Mouse (Mus musculus) embryonic facial prominence, embryonic 13.5 days (tissue): Measurements from ENCODE around the gene Mfsd11. TPM values are rescaled to one million over a fixed set of nuclear protein-coding genes. Genes with fewer than 3 reads are reported as not detected.

ENCODE experiments used
- ATAC-seq: fragments of 200-750 bp; cut with Nextera tagmentation; 2 replicates; pipeline ENCODE4 v1.8.0; 2017; ENCODE audit warnings: low read depth; ENCODE audit not compliant: insufficient number of reproducible peaks, insufficient read depth, low FRiP score, low TSS enrichment
- H3K27ac ChIP-seq: fragments of 300-500 bp; sonication (generic); 2 replicates; pipeline ENCODE4 v1.5.1; 2015; ENCODE audit warnings: moderate library complexity, mild to moderate bottlenecking, inconsistent platforms
- H3K27me3 ChIP-seq: fragments of 300-500 bp; sonication (generic); 2 replicates; pipeline ENCODE4 v1.6.1; 2015; ENCODE audit warnings: mild to moderate bottlenecking, inconsistent platforms
- H3K36me3 ChIP-seq: fragments of 300-500 bp; sonication (generic); 2 replicates; pipeline ENCODE4 v1.6.1; 2015; ENCODE audit warnings: mild to moderate bottlenecking, inconsistent platforms
- H3K4me1 ChIP-seq: fragments of 300-500 bp; sonication (generic); 2 replicates; pipeline ENCODE4 v1.6.1; 2015; ENCODE audit warnings: inconsistent platforms
- H3K4me2 ChIP-seq: fragments of 300-500 bp; sonication (generic); 2 replicates; pipeline ENCODE4 v1.6.1; 2015; ENCODE audit warnings: moderate library complexity, mild to moderate bottlenecking, inconsistent platforms
- H3K4me3 ChIP-seq: fragments of 300-500 bp; sonication (generic); 2 replicates; pipeline ENCODE4 v1.5.1; 2015; ENCODE audit warnings: mild to moderate bottlenecking, inconsistent platforms
- H3K9ac ChIP-seq: fragments of 300-500 bp; sonication (generic); 2 replicates; pipeline ENCODE4 v1.6.1; 2015; ENCODE audit warnings: mild to moderate bottlenecking, inconsistent platforms
- H3K9me3 ChIP-seq: fragments of 300-500 bp; sonication (generic); 2 replicates; pipeline ENCODE4 v1.6.1; 2016; ENCODE audit warnings: inconsistent platforms
- WGBS: fragments of 180-500 bp; shearing (Covaris S2); methylation state at CpG from one replicate; pipeline ENCODE4 v1.1.7; 2015; ENCODE audit warnings: mixed read lengths; 5-methylcytosine and 5-hydroxymethylcytosine counted together
- polyA plus RNA-seq: library from polyadenylated mRNA; unstranded; fragments of >200 nt; fragmentation: Nextera tagmentation; extraction: Ambion mirVana; gene quantifications from 2 replicates; pipeline ENCODE4 v1.2.1, GENCODE M21; 2015

The Mfsd11 gene
- polyA plus RNA-seq, 1 experiment from 2014 or later = 45.6 TPM

GRCm38 (mm10) chr11:116850833-116851477, 1.3 kb upstream of the Mfsd11 start:
- no peaks in the 10 kb centered on the region for H3K9me3 ChIP-seq
- no peaks in the 10 kb centered on the region for H3K27me3 ChIP-seq
- peak overlapping the region; percentile 96 for H3K4me3 ChIP-seq
- H3K27ac ChIP-seq = no peak overlapping the region
- peak overlapping the region; percentile 99 for H3K9ac ChIP-seq
- WGBS = 27% methylated on average over 6 of the region's 6 CpGs
- H3K4me1 ChIP-seq = peaks cover 41% of the 10 kb centered on the region
- H3K36me3 ChIP-seq = peaks cover 40% of the 10 kb centered on the region
- no peak for ATAC-seq
- H3K4me2 ChIP-seq = peak overlapping the region; percentile 66

- ATAC-seq = no peak
- Histone ChIP-seq H3K9ac (peak overlapping the region; percentile 99), H3K27ac (peak overlapping the region; percentile 99), H3K4me3 (peak overlapping the region; percentile 96), H3K27me3 (no peaks in the 10 kb centered on the region), H3K4me2 (peak overlapping the region; percentile 66), H3K36me3 (peaks cover 43% of the 10 kb centered on the region), H3K4me1 (peaks cover 33% of the 10 kb centered on the region), H3K9me3 (no peaks in the 10 kb centered on the region)
- under 1% methylated on average over 29 of the region's 29 CpGs for WGBS
Observed at GRCm38 (mm10) chr11:116851576-116852290, 507 bp upstream of the Mfsd11 start.

DNA sequence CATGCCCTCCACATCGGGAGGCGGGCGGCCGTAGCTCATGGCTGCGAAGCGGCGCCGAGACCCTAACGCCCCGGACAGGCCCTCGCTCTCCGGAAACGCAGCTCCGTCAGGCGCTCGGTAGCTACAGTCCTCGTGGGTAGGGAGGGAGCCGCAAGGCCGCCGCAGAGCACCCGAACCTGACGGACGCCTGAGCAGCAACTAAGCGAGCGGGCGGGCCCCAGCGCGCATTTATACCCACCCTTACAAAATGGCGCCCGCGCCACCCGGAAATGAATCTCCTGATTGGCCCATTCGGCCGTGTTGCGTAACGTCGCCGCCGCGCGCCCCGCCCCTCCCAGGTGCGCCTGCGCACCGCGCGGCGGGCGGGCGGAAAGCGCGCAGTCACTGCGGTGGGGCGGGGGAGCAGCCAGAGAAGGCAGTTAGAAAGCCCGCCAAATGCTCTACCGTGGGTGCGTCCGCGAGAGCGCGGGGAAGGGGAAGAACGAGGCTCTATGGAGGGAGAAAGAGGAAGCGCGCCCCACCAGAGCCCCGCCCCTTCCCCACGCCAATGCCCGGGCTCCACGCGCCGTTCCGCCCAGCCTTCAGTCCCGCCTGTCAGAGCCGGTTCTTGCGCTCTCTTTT, 761 bp downstream of the Mfsd11 start, which contains the start of gene Srsf2:
TSS of gene Srsf2 (minus strand) at position 204 of the 621 bp plus-strand sequence.
- Histone ChIP-seq H3K27me3 (no peaks in the 10 kb centered on the region), H3K9ac (peak within 1 kb of the TSS; percentile 99), H3K9me3 (no peaks in the 10 kb centered on the region), H3K4me1 (peaks cover 29% of the 10 kb centered on the region), H3K4me2 (peak within 1 kb of the TSS; percentile 66), H3K27ac (peak within 1 kb of the TSS; percentile 99), H3K36me3 (peaks cover 38% of the 10 kb centered on the region), H3K4me3 (peak within 1 kb of the TSS; percentile 96)
- ATAC-seq = peak; percentile 87
- WGBS = under 1% methylated on average over 74 of the region's 74 CpGs

GRCm38 (mm10) chr11:116853512-116853928, 1.3 kb downstream of the Mfsd11 start:
- Histone ChIP-seq H3K4me2 (peak overlapping the region; percentile 66), H3K9me3 (no peaks in the 10 kb centered on the region), H3K27me3 (no peaks in the 10 kb centered on the region), H3K4me1 (peaks cover 27% of the 10 kb centered on the region), H3K27ac (peak overlapping the region; percentile 99), H3K36me3 (peaks cover 34% of the 10 kb centered on the region), H3K4me3 (peak overlapping the region; percentile 96), H3K9ac (peak overlapping the region; percentile 99)
- WGBS = under 1% methylated on average over 36 of the region's 36 CpGs
- peak; percentile 82 for ATAC-seq

DNA sequence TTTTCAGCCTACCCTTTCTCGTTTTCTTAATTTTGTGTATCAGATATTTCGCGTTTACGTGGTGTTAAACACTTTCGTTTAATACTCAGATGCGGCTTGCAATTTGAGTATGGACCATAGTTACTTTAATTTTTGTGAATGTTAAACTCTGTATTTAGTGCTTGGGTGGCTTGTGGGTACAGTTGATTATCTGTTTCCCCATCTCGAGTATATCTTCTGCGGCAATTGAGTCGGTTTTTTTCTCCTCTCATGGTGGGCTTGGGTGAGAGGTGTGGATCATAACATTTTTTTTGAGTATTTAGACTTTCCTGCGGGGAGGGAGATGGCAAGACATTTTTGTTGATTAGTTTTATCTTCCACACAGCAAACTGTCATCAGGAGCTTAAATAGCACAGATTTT, 2.0 kb downstream of the Mfsd11 start:
- Histone ChIP-seq H3K4me3 (peak overlapping the region; percentile 96), H3K9ac (peak overlapping the region; percentile 99), H3K4me1 (peaks cover 27% of the 10 kb centered on the region), H3K27ac (peak overlapping the region; percentile 99), H3K4me2 (peak overlapping the region; percentile 66), H3K9me3 (no peaks in the 10 kb centered on the region), H3K27me3 (no peaks in the 10 kb centered on the region), H3K36me3 (peaks cover 35% of the 10 kb centered on the region)
- WGBS = 26% methylated on average over 10 of the region's 10 CpGs
- ATAC-seq = no peak

DNA sequence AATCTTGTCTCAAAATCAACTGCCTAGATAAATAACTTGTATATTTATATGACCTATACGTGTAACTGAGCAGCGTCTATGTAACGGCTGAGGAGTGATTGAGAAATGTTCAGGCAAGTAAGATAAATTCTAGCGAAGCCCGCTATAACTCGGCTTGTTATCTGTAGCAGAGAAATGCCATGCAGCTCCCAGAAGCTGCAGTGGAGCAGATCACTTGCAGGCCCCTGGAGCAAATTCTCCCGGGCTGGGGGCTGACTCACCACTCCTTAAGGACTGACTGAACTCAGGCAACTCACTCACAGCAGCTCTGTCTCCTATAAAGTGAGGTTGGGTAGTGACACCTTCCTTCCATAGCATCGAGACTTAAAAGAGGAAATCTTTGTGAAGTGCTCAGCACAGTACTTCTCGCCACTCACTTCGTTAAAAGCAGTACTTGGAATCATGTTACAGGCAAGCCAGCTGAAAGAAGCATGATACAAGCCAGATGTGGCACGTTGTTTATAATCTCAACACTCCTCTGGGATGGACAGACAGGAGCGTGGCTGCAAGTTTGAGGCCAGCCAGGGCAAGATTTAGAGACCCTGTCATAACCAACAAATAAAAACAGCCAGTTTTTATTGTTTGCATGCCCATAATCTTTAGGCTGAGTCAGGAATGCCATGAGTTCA, 5.1 kb downstream of the Mfsd11 start:
- WGBS = 44% methylated on average over 12 of the region's 12 CpGs
- peaks cover 16% of the 10 kb centered on the region for H3K4me1 ChIP-seq
- ATAC-seq = no peak
- 0 out of 2 replicates have a peak overlapping the region, but pooled peaks have one; percentile 38 for H3K9ac ChIP-seq
- H3K4me3 ChIP-seq = no peak overlapping the region
- H3K9me3 ChIP-seq = no peaks in the 10 kb centered on the region
- H3K4me2 ChIP-seq = no peak overlapping the region
- no peaks in the 10 kb centered on the region for H3K27me3 ChIP-seq
- peaks cover 46% of the 10 kb centered on the region for H3K36me3 ChIP-seq
- peak overlapping the region; percentile 17; the same call in 1 of the 2 replicates for H3K27ac ChIP-seq

GRCm38 (mm10) chr11:116864444-116864843, 12.2 kb downstream of the Mfsd11 start:
- H3K9ac ChIP-seq = 0 out of 2 replicates have a peak overlapping the region, but pooled peaks have one; percentile 8
- no peaks in the 10 kb centered on the region for H3K27me3 ChIP-seq
- ATAC-seq = no peak
- H3K9me3 ChIP-seq = no peaks in the 10 kb centered on the region
- no peak overlapping the region for H3K4me3 ChIP-seq
- no peaks in the 10 kb centered on the region for H3K4me1 ChIP-seq
- H3K27ac ChIP-seq = no peak overlapping the region
- 81% methylated on average over 10 of the region's 10 CpGs for WGBS
- H3K36me3 ChIP-seq = peaks cover 89% of the 10 kb centered on the region
- no peak overlapping the region for H3K4me2 ChIP-seq

- Histone ChIP-seq H3K4me1 (no peaks in the 10 kb centered on the region), H3K36me3 (peaks cover 80% of the 10 kb centered on the region), H3K9me3 (no peaks in the 10 kb centered on the region), H3K4me3 (no peak overlapping the region), H3K4me2 (no peak overlapping the region), H3K27me3 (no peaks in the 10 kb centered on the region), H3K27ac (no peak overlapping the region), H3K9ac (no peak overlapping the region)
- no peak for ATAC-seq
- WGBS = 82% methylated on average over 12 of the region's 12 CpGs
Observed at GRCm38 (mm10) chr11:116865945-116866585, 13.8 kb downstream of the Mfsd11 start.

GRCm38 (mm10) chr11:116868129-116868528, 15.9 kb downstream of the Mfsd11 start:
- Histone ChIP-seq H3K27ac (no peak overlapping the region), H3K9ac (no peak overlapping the region), H3K27me3 (no peaks in the 10 kb centered on the region), H3K36me3 (peaks cover 73% of the 10 kb centered on the region), H3K4me2 (no peak overlapping the region), H3K4me3 (no peak overlapping the region), H3K4me1 (peaks cover 1% of the 10 kb centered on the region; the same call in 1 of the 2 replicates), H3K9me3 (no peaks in the 10 kb centered on the region)
- no peak for ATAC-seq
- WGBS = 43% methylated on average over 3 of the region's 3 CpGs

DNA sequence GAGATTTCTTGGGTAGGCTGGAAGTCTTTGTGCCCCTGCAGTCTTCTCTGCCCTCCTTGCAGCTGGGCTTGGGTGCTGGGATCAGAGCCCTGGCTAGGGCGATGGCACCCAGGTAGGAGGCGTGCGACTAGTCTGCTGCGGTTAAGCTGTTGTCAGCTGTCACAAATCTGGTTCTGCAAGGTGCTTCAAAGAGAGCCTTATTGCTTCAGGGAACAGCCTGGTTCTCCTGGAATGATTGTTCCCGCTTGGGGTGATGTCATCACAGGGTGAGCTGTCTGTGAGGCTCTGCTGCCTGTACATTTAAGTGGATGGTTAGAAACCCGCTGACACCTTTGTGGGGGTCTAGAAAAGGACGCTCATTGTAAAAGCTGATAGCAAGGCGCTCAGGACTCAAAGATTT, 17.0 kb downstream of the Mfsd11 start:
- Histone ChIP-seq H3K9me3 (no peaks in the 10 kb centered on the region), H3K9ac (no peak overlapping the region), H3K4me1 (peaks cover 9% of the 10 kb centered on the region; the same call in 1 of the 2 replicates), H3K27me3 (no peaks in the 10 kb centered on the region), H3K4me3 (no peak overlapping the region), H3K27ac (0 out of 2 replicates have a peak overlapping the region, but pooled peaks have one; percentile 28), H3K36me3 (peaks cover 73% of the 10 kb centered on the region), H3K4me2 (no peak overlapping the region)
- 0 out of 2 replicates have a peak, but pooled peaks have one; percentile 43 for ATAC-seq
- 77% methylated on average over 8 of the region's 8 CpGs for WGBS
